Mouse (Mus musculus) frontal cortex, postnatal 14 days (tissue): Measurements from ENCODE around the gene Cd63.

ENCODE experiments used
- DNase-seq, 2 experiments: peaks; one replicate each; pipeline ENCODE4 v3.0.0; 2022; ENCODE audit warnings: low spot score in 2 of 2

Cd63 gene

GRCm38 (mm10) chr10:128900698-128901097 is at the start of gene Cd63:
Gene Cd63, plus strand, starts transcription at chr10:128900989.
- DNase-seq, result no peak

- DNase-seq, result no peak
These were observed 39.6 kb upstream of the Cd63 start for GRCm38 (mm10) chr10:128861176-128861575.

DNA sequence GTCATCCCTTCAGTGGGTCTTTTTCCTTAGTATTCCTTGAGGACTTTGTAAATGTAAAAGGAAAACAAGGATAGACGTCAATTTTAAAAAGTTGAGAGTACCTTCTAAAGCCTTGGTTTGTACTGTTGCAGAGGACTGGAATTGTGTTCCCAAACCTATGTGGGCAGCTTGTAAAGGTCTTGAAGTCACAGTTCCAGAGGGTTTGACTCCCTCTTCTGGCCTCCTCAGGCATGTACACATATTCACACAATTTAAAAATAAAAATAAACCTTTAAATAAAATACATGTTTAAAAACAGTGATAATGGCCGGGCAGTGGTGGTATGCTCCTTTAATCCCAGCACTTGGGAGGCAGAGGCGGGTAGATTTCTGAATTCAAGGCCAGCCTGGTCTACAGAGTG is 34.7 kb upstream of the Cd63 start:
- no peak for DNase-seq

DNA sequence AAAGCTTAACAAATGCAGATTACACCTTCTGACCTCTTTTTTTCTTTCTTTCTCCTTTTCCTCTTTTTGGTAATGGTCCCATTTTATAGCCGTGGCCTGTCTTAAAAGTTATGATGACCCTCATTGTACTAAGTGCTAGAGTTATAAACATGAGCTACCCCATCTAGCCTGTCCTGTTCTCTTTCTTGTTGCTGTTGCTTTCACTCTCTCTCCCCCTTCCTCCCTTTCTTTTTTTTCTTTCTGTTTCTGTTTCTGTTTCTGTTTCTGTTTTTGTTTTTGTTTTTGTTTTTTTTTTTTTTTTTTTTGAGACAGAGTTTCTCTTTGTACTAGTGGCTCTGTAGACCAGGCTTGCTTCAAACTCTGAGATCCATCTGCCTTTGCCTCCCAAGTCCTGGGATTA is 34.3 kb upstream of the Cd63 start:
- DNase-seq, result no peak

DNA sequence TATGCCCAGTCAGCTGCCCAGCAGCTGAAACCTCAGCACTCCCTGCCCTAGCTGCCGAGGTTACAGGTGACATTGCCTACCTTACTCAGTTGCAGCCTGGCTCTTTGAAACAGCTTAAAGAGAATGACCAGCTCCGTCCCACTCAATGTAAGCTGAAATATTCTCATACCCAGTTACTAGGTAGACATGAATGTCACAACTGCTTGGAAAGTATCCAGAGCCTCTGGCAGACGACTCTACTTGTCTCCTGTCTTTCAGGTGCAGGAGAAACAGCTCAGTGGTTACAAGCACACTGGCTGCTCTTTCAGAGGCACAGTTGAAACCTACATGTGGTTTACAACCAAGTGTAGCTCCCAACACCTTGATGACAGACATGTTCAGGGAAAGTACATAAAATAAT is 30.4 kb upstream of the Cd63 start:
- DNase-seq, result no peak

GRCm38 (mm10) chr10:128878291-128878690 is 22.5 kb upstream of the Cd63 start:
- no peak for DNase-seq

GRCm38 (mm10) chr10:128878811-128879210 is 22.0 kb upstream of the Cd63 start:
- DNase-seq, result no peak

GRCm38 (mm10) chr10:128882067-128882466 is 18.7 kb upstream of the Cd63 start:
- DNase-seq, result no peak

DNA sequence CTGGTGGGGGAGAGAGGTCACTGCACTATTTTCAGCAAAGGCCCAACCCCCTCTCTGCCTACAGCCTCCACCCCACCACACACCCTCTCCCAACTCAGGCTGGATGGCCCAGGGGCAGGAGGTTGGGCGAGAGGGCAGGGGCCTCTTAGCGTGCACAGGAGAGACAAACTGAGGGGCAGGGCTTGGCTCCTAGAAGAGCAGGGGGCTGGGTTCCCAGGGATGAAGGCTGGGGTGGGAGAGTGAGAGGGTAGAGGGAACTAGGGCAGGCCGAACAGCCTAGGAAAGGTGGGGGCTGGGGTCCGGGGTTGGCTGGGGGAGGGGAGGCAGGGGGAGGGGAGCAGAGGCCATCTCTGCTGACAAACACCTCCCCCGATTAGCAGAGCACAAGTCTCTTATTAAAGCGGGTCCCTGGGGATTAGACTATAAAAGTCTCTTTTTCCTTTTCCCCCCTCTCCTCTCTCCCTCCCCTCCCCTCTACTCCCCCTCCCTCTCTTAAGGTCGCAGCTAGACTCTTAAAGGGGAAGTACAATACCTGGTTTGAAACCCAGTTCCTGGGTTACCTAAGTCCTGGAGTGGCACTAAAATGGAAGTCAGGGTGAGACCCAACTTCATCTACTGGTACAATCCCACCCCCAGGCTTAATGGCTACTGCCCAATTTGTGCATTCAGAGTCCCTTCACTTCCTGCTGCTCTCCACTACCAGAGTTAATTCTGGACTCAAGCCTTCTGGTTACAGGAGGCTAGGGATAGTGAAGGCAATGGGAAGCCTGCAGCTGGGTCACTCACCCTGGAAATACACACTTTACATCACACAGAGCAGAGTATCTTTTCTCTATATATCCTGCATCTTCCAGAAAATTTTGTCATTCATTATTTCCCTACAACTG is 11.6 kb upstream of the Cd63 start:
- no peak for DNase-seq

- DNase-seq, result no peak
These were observed 10.9 kb upstream of the Cd63 start for GRCm38 (mm10) chr10:128889846-128890245.

DNA sequence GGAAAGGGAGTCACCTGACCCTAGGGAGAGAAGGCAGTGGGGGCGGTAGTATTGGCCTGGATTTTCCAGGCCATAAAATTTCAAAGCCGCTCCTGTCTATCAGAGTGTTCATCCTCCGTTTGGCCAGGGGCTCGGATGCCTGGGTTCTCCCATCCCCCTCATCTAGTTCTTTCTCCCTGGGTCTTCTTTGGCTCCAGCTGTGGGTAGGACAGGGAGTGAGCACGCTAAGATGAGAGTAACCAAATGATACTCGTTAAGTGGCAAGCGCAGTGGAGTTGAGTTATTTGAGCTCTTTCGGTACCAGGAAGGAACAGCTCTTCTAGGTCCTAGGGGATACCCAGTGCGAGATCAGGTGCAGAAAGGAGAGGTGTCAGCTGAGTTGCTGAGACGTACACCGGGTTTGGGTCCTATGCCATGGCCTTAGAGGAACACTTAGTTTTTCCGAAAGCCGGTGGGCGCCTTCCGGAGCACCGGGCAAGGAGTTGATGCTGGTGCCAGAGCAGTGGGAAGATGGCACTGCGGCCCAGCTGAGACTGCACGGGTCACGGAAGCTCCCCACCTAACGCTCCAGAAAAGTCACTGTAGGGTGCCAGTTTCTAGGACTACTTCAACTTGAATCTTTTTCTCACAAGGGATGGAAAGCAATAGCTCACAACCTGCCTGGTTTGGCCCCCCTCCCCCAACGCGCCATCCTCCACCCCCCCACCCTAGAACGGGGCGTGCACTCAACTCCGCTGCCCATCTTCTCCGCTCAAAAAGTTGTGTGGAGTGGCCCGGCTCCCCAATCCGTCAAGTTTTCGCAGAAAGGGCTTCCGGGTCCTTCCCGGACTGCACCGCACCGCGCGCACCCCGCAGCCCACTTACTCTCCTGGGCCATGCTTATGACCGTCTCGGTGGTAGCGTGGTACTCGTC is 10.2 kb upstream of the Cd63 start:
- no peak for DNase-seq

DNA sequence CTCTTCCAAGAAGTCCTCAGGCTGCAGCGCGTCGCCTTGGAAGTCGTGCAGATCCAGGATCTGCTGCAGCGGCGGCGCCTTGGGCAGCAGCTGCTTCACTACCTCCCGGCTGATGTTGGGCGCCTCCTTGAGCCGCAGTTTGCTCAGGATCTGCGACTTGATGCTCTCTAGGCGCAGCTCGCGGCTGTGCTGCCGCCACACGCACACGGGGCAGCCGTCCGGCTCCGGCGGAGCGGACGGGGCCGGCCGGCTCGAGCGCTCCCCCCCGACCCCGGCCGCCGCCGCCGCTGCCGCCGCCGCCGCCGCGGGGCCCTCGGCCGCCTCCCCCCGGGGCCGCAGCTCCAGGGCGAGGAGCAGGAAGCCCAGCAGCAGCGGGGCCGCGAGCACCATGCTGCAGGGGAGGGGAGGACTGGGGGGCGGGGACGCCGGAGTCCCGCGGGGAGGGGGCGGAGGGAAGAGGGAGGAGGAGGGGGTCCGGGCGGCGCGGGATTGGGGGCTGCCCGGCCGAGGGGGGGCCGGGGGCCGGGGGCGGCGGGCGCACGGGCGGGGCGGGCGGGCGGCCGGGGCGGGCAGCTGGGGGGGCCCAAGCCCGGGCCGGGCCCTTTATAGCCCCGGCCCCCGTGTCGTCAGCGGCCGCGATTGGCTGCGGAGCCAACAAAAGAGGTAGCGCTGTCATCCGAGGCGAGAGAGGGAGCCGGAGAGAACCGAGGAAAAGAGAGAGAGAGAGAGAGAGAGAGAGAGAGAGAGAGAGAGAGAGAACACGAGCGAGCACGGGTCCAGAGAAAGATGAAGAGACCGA is 9.3 kb upstream of the Cd63 start, which contains the start of gene Gdf11:
Gene Gdf11 (minus strand): TSS at position 423 of the 799 bp plus-strand sequence.
- DNase-seq, result no peak

GRCm38 (mm10) chr10:128892246-128892645 is 8.5 kb upstream of the Cd63 start:
- no peak for DNase-seq

- peak in 1 of 2 experiments; percentile 75 for DNase-seq
These were observed 5.4 kb upstream of the Cd63 start for GRCm38 (mm10) chr10:128895437-128895836.

GRCm38 (mm10) chr10:128895952-128896693 is 4.7 kb upstream of the Cd63 start:
- peak in 1 of 2 experiments; percentile 64 for DNase-seq

DNA sequence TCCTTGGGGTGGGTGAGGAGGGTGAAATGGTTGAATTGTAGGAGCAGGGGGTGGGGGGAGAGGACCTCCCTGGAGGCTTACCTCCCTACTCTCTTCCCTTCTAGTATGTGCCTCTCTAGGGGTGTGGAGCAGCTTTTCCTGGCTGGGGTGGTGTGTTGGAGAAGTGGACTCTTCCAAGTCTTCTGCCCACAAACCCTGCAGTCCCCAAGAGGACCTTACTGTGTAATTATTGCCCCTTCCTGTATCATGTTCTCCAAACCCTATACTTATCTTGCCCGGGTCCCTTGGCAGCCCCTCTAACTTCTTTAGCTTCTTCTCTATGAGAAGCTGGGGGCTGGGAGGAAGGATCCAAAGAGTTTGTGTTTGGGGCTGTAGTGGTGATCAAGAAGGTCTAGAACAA is 4.0 kb upstream of the Cd63 start:
- no peak for DNase-seq

GRCm38 (mm10) chr10:128897501-128897900 is 3.3 kb upstream of the Cd63 start:
- no peak for DNase-seq

DNA sequence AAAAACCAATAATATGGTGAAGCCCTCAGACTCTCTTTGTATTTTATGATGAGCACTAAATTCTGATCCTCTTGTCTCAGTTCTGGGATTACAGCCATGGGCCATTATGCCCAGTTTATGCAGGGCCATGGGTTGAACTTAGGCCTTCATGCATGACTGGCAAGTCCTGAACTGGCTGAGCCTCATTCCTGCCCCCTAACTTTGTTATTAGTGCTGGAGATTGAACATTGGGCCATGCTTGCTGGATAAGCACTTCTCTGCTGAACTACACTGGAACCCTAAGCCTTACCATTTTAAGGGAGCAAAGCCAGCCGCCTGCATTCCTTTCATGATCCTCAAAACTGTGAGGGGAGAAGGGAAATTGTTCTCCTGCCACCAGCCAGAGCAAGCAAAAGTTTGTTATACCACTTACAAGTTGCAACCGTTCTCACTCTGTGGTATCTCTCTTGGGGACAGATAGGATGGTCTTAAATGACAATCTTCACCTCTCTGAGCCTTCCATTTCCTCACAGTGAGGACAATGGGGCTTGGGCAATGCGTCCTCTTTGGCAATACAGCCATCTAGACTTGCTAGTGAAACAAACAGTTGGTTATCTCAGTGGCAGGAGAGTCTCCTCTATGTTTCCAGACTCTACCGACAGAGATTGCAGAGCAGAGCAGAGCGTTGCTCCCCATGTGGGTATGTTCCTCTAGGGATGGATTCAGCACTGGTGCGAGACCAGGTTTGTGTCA is 864 bp upstream of the Cd63 start:
- DNase-seq, result no peak

GRCm38 (mm10) chr10:128901409-128901808 is 620 bp downstream of the Cd63 start:
- no peak for DNase-seq

- no peak for DNase-seq
These were observed 1.7 kb downstream of the Cd63 start for GRCm38 (mm10) chr10:128902409-128902988.
